Mouse (Mus musculus): ENCODE data around the gene Nmrk1.
"Not testable (repeated sequence)": the region's sequence is repeated elsewhere in the genome, so short reads cannot be mapped to it uniquely, and the experiment has no call there.

The Nmrk1 gene

GRCm38 (mm10) chr19:18631644-18632219, at the start of gene Nmrk1, which contains the start of gene Ostf1:
TSS of gene Nmrk1 (plus strand) at chr19:18631950.
TSS of gene Ostf1 (minus strand) at chr19:18631823.
- peak; percentile 94 for DNase-seq (ENCODE audit: low read depth)

- no peak for DNase-seq (ENCODE audit: low read depth)
Measured at GRCm38 (mm10) chr19:18582226-18582625, 49.5 kb upstream of the Nmrk1 start.

- DNase-seq (ENCODE audit: low read depth), result peak; percentile 61
Measured at GRCm38 (mm10) chr19:18582887-18583286, 48.9 kb upstream of the Nmrk1 start.

DNA sequence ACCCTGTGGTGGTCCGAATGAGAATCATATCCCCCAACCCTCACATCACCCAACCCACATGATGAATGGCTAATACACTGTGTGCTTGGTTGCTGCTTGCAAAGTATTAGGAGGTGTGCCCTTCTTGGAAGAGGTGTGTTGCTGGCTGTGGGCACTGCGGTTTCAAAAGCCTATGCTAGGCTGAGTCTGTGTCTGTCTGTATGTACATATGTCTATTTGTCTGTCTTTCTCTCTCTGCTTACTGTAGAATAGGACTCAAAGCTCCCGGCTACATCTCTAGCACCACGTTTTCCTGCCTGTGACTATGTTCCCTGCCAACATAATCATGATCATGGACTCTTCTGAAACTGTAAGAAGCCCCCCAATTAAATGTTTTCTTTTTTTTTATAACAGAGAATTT, 48.0 kb upstream of the Nmrk1 start:
- DNase-seq (ENCODE audit: low read depth), result no peak

GRCm38 (mm10) chr19:18584621-18585020, 47.1 kb upstream of the Nmrk1 start:
- no peak for DNase-seq (ENCODE audit: low read depth)

- no peak for DNase-seq (ENCODE audit: low read depth)
Measured at GRCm38 (mm10) chr19:18587118-18587517, 44.6 kb upstream of the Nmrk1 start.

GRCm38 (mm10) chr19:18588243-18588642, 43.5 kb upstream of the Nmrk1 start:
- DNase-seq (ENCODE audit: low read depth), result no peak

DNA sequence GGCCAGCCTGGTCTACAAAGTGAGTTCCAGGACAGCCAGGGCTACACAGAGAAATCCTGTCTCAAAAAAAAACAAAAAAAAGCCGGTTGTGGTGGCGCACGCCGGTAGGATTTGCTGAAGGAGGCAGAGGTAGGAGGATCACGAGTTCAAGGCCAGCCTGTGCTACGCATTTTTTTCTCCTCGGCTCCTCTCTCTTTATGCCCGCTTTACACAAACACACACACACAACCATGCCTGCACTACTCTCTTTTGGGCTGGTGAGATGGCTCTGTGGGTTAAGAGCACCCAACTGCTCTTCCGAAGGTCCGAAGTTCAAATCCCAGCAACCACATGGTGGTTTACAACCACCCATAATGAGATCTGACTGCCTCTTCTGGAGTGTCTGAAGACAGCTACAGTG, 42.9 kb upstream of the Nmrk1 start:
- DNase-seq (ENCODE audit: low read depth), result not testable (repeated sequence)

DNA sequence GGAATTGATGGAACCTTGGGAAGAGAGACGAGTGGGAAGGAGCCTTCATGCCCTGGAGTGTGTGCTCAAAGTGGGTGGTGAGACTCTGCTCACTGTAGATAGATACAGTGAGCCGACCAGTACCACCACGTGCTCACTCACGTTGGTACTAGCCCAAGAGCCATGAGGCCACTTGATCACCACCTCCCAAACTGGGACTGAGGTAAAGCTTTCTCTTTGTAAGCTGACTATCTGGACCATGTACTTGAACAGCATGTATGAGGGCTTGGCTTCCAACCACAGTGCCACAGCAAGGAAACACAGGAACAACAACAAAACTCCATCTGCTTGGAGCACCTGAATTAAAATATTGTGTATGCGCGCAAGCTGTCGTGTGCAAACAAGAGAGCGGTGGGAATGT, 42.5 kb upstream of the Nmrk1 start:
- DNase-seq (ENCODE audit: low read depth), result no peak

DNA sequence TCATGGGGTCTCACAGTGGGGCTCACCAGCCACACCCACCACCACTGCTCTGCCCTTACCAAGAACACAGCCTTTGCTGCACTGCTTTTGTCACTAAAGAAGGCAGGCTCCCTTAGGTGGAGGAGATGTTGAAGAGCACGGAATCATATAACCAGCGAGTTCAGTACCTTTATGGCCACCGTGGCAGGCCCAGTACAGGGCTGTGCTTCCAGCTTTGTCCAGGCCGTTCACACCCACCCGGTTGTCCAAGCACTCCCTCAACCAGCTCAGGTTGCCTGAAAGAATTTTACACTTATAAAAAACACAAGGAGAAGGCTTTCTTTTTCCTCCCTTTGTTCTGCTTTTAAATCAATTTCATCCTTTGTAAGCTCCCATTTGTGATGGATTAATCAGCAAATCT, 41.5 kb upstream of the Nmrk1 start:
- DNase-seq (ENCODE audit: low read depth), result no peak

DNA sequence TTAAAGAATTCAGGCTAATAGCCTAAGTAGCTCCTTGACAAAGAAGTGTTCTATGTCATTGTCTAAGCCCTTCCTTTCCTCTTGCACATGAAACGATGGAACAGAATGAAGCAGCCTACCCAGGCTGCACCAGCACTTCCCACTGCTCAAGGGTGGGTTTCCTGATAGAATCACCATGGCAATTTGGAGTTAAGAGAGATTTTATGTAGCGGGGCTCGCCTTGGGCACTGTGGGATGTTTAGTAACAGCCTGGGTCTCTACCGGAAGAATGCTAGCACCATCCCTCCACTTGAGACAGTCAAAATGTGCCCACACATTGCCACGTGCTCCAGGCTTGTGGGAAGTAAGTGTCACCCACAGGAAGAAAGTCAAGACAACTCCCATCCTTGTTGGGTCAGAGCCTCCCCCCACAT, 40.8 kb upstream of the Nmrk1 start:
- peak; percentile 62 for DNase-seq (ENCODE audit: low read depth)

GRCm38 (mm10) chr19:18592919-18593318, 38.8 kb upstream of the Nmrk1 start:
- DNase-seq (ENCODE audit: low read depth), result no peak

- DNase-seq (ENCODE audit: low read depth), result no peak
Measured at GRCm38 (mm10) chr19:18593722-18594121, 38.0 kb upstream of the Nmrk1 start.

GRCm38 (mm10) chr19:18596876-18597275, 34.9 kb upstream of the Nmrk1 start:
- DNase-seq (ENCODE audit: low read depth), result no peak

DNA sequence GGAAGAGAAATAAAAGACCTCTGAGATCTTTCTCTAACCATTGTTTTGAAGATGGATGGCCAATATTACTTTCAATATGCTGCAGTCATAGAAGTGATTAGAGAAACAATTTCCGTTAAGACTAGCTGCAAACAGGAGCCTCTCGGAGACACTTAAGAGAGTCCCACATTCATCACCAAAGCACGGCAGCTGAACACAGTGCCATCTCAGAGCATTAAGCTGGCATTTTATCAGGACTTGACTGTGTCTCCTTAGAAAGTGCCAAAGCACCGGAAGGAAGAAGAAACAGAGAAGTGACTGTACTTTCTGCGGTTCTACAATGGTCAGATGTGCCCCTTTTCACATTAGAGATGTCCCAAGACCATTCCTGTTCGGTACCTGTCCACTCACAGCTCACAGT, 34.0 kb upstream of the Nmrk1 start:
- no peak for DNase-seq (ENCODE audit: low read depth)

- DNase-seq (ENCODE audit: low read depth), result no peak
Measured at GRCm38 (mm10) chr19:18598265-18598926, 33.4 kb upstream of the Nmrk1 start.

- DNase-seq (ENCODE audit: low read depth), result no peak
Measured at GRCm38 (mm10) chr19:18599051-18599450, 32.7 kb upstream of the Nmrk1 start.

DNA sequence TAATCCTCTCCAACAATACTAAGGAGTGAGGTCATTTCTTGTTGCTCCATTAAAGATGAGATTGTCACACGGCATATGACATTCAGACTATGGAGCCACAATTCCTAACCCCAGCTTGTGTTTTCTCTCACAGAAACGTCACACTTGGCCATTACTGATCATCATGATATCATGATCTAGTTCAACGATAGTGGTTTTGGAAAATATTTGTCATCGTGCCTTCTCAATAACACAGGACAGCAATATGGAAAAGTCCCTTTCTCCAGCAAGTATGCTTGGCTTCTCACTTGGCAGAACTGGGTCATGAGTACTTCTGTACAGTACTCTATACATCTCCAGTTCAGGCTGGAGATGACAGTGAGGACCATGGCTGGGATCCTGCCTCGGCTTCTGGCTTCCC, 32.1 kb upstream of the Nmrk1 start:
- DNase-seq (ENCODE audit: low read depth), result no peak

DNA sequence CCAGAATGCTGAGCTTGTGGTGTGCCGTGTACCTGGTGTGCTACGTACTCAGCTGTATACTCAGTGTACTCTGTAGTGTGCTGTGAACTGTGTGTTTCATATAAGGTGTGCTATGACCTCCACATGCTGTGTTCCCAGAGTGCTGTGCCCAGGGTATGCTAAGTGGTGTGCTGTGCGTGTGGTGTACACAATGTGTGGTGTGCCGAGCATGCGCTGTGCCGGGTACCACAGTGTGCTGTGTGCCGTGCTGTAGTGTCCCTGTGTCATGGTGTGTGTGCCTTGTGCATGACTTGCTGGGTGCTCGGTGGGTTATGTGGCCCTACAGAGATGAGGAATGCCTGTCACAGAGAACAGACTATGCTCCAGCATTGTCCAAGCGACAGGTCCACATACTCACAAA, 31.1 kb upstream of the Nmrk1 start:
- DNase-seq (ENCODE audit: low read depth), result no peak

DNA sequence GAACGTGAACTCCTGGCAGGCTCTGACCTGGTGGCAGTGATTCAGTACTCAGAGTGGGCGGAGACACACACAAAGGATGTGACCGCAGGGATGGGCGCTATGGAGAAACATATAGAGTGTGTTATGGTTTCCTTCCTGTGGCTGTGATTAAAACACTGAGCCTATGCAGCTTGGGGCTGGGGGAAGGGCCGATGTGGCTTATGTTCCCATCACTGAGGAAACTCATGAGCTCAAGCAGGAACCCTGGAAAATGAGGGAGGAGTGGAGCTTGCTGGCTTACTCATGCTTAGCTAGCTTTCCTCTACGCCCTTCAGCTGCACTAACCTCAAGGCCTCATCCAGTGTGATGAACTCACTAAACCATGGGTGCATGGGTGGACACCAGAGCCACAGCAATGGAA, 28.7 kb upstream of the Nmrk1 start:
- DNase-seq (ENCODE audit: low read depth), result peak; percentile 74

GRCm38 (mm10) chr19:18607907-18608306, 23.8 kb upstream of the Nmrk1 start:
- DNase-seq (ENCODE audit: low read depth), result no peak

- DNase-seq (ENCODE audit: low read depth), result no peak
Measured at GRCm38 (mm10) chr19:18608975-18609374, 22.8 kb upstream of the Nmrk1 start.

DNA sequence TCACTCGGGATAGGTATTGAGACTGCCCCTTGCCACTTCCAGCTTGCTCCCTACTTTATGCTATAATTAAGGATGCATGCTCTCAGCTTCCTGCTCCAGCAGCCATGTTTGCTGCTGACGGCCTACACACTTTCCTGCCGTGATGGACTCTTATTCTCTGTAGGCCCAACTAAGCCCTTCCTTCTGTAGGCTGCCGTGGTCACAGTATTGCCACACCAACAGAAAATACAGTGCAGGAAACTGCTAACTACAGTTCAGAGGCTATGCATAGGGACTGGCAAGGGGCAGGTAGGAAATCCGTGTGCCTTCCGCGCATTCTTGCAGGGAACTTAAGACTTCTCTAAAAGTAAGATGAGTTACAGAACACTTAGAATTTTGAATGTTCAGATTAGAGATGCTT, 17.4 kb upstream of the Nmrk1 start:
- DNase-seq (ENCODE audit: low read depth), result peak; percentile 35

GRCm38 (mm10) chr19:18615680-18616240, 16.0 kb upstream of the Nmrk1 start:
- DNase-seq (ENCODE audit: low read depth), result no peak
